Mouse (Mus musculus): ENCODE measurements at regions not wholly inside any gene's neighbourhood (a gene's known extent, or its start where the extent isn't known, plus 50 kb on each side); places are given as distances from the start of the nearest gene placed in this dataset.

DNA sequence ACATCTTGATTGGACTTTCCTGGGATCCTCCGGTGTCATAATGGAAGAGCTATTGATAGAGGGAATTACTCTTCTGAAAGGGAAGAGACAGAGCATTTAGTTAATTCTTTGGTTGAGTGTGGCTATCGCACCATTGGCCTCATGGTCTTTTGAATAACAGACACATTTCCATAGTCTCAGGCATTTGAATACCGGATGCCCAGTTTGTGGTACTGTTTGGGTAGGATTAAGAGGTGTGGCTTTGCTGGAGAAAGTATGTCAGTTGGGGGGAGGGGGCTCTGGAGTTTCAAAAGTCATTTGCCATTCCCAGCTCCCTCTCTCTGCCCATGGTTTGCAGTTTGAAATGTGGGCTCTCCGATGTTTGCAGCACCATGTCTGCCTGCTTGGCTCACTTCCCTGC, 139.4 kb upstream of the Smim15 start:
- DNase-seq (ENCODE audit: low spot score in 2 of 2), result no peak

GRCm38 (mm10) chr13:107904051-107904740, 140.1 kb upstream of the Smim15 start:
- no peak for DNase-seq (ENCODE audit: low spot score in 2 of 2)

GRCm38 (mm10) chr13:107903150-107903959, 140.9 kb upstream of the Smim15 start:
- no peak for DNase-seq (ENCODE audit: low spot score in 2 of 2)

DNA sequence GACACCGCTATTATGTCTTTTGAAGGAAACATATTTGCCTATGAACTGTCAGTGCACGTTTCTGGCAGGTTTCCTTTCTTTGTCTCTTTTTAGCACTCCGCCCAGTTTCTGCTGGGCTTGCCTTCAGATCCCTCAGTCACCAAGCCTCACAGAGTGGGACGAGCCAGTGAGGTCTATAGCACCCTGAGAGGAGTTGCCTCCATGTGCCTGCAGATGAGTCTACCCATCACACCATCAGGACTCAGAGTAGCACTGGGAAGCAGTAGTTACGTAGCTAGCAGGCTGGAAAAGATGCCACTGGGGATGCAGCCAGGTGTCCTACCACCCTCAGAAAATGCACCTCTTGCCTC, 141.5 kb upstream of the Smim15 start:
- DNase-seq (ENCODE audit: low spot score in 2 of 2), result no peak

DNA sequence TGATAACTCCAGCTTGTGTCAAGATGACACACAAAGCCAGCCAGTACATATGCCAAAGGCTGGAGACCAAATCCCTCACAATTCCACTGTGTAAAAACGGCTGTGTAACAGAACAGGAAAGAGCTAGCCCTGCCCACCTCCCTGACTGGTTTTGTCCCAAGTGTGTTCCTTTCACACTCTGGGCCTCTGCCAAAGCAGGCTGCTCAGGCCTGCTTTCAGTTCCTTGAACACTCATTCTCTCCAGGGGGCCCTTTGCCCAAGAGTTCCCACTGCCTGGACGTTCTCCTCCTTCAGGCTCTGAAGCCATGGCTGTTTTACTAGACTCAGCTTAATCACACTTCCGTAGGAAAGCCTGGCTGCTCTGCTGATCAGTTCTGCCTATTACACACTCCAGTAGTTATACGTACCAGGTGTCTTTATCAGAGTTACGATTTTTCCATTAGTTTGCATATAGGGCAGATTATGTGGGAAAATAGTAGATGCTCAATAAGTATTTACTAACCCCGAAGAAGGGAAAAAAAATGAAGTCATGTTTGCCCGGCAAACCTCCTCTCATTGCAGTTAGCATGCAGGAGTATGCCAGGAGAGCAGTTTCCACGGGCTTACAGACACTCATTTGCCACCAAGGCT, 144.5 kb upstream of the Smim15 start:
- peak; percentile 25 to 40 for DNase-seq (ENCODE audit: low spot score in 2 of 2)

DNA sequence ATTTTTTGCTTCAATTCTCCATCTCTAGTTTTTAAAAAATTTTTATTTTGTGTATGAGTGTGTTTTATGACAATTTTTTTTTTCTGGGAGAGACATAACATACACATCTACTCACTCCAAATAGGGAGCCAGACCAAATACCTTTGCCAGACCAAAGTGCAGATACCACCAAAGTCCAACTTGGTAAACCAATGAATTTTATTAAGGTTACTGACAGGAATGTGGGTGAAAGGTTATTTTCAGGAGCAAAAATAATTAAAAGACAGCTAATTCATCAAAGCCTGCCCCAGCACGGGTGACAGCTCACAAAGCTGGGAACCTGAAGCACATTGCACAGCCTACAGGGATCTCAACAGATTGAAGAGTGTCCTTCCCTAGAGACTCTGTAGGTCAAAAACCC, 146.6 kb upstream of the Smim15 start:
- no peak for DNase-seq (ENCODE audit: low spot score in 2 of 2)

GRCm38 (mm10) chr13:107897184-107897583, 147.1 kb upstream of the Smim15 start:
- no peak for DNase-seq (ENCODE audit: low spot score in 2 of 2)

DNA sequence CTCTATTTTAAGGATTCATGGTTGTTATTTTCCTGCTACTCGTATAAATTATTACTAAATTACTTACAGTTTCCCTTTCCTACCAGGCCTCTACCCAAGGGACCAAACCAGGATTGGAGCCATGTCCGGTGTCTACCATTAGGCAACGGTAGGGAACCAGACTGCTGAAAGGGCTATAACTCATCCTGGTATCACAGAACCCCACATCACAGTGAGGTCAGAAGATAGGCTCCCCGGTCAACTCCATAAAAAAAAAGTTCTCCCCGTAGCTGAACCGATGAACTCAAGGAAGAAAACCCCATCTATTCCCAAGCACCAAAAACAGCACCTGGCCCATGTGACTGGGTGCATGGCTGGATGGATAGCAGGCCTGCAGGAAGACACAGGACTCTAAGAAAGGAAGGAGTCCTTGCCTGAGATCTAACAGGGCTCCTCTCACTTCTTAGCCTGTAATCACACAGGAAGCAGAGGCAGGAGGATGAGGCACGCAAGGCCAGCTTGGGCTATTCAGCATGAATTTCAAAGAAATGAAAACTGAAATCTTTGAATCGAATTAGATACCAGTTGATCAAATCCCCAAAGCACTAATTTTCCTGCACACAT, 150.6 kb upstream of the Smim15 start:
- DNase-seq (ENCODE audit: low spot score in 2 of 2), result no peak

DNA sequence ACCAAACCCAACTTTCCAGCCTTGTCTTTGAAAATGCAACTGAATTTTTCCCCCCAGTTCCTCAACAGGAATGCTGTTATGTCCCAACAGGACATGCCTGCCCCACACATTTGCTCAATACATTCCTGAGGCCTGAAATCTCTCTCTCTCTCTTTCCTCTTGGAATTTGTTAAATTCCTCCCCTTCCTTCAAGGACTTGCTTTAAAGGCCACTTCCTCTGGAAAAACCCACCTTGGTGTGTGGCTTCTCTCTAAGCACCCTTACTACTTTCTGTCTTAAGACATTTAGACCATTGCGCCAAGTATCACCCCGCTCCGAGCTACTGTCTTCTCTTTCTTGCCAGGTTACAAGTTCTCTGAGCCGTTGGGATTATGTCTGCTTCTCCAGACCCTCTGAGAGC, 151.2 kb upstream of the Smim15 start:
- no peak for DNase-seq (ENCODE audit: low spot score in 2 of 2)

GRCm38 (mm10) chr13:107891946-107892345, 152.3 kb upstream of the Smim15 start:
- no peak for DNase-seq (ENCODE audit: low spot score in 2 of 2)

DNA sequence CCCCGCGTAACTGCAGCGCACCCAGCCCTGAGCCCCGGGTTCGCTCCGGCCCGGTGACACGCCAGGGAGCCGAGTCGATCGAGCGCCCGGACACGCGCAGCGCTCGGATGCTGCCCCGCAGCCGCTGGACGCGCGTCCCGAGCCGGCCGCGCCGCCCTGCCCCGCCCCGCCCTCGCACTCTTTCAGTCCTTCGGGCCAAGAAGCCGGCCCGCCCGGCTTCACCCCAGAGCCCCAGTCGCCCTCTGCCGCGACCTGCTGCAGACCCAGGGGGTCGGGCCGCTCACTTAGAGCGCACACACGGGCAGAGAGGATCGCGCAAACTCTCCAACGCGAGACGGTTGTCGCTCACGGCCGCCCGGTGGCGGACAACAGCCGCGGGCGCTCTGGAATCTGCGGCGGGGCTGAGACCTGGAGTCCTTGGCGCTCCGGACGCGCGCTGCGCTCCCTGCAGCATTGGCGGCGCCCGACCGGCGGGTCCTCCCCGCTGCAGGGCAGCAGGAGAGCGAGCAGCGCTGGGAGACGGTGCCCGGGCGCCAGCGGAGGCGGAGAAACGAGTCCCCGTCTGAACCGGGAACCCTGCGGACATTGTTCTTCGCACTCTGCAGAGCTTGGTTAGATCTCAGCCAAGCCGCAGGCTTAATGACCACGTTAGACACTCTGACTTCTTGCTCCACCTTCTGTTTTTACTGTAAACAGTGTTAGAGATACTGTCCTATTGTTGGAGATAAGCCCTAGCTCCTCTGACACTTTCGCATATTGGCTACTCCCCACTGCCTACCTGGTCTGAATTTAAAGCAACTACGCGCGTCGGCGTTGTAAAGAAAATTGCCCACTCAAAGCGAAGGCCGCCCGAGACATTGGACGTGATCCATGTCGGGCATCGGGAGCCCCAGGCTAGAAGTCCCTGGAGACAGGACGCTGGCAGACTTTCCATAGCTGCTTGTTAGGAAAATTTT, 153.1 kb upstream of the Smim15 start:
- DNase-seq (ENCODE audit: low spot score in 2 of 2), result peak; percentile 50 to 68

- peak; percentile 99 for DNase-seq (ENCODE audit: low spot score in 2 of 2)
Observed at GRCm38 (mm10) chr13:107889985-107890865, 154.0 kb upstream of the Smim15 start.

DNA sequence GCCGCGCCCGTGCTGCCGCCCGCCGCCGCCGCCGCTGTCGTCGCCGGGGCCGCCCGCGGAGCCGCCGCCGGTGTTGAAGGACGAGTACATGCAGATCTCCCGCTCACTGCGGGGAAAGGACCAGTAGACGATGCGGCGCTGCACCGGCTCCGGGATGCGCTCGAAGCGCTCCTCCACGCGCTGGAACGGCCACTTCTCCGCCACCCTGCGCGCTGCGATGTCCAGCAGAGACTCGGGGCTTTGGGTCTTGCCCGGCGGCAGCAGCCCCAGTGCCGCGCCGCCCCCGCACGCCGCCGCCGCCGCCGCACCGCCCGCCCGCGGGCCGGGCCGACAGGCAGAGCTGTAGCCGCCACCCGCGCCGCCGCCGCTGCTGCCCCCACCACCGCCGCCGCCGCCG, 154.7 kb upstream of the Smim15 start:
- no peak for DNase-seq (ENCODE audit: low spot score in 2 of 2)

GRCm38 (mm10) chr13:107888571-107889451, 155.4 kb upstream of the Smim15 start:
- peak; percentile 55 to 70 for DNase-seq (ENCODE audit: low spot score in 2 of 2)

- DNase-seq (ENCODE audit: low spot score in 2 of 2), result no peak
Observed at GRCm38 (mm10) chr13:107888231-107888555, 156.1 kb upstream of the Smim15 start.

- DNase-seq (ENCODE audit: low spot score in 2 of 2), result no peak
Observed at GRCm38 (mm10) chr13:107887366-107888230, 156.6 kb upstream of the Smim15 start.

GRCm38 (mm10) chr13:107884836-107885235, 159.4 kb upstream of the Smim15 start:
- no peak for DNase-seq (ENCODE audit: low spot score in 2 of 2)

- no peak for DNase-seq (ENCODE audit: low spot score in 2 of 2)
Observed at GRCm38 (mm10) chr13:107882337-107882736, 161.9 kb upstream of the Smim15 start.

Data from frontal cortex, postnatal 10 days (tissue).